Mouse (Mus musculus): Measurements from ENCODE around the gene Clcn6.

DNA sequence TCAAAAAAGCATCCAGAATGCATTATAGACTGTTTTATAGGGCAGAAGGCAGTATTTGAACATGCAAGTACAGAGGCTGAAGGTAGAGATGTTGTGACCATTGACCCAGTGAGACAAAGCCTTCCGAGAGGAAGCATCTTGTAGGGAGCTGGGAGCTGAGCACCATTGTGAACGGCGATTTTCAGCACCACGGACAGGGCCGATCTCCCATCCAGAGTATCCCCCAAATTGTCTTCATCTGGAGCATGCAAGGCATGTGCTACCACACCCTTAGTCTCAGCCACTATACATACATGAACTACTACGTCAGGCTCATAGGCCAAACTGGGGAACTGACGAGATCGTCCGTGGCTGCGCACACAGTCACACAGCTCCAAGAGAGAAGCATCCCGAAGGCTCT lies 81.5 kb downstream of the Clcn6 start:
- TF ChIP-seq CTCF (IDR thresholded peaks at IDR 0.05; ENCODE audit: control insufficient read depth, insufficient read depth, insufficient read length) (no peak), USF1 (IDR thresholded peaks at IDR 0.05; ENCODE audit: low read depth) (no peak)

Measured in C2C12 (cell line).